Mouse (Mus musculus) activated CD4-positive, CD25-positive, alpha-beta regulatory T cell (primary cell): ENCODE measurements around the gene Gm21425. TPM values are rescaled to one million over a fixed set of nuclear protein-coding genes. Genes with fewer than 3 reads are reported as not detected.

Experiments
- polyA plus RNA-seq, 2 experiments: library from polyadenylated mRNA; unstranded; fragments of 100-300 nt; shearing (Covaris generic); gene quantifications; one replicate each; pipeline ENCODE4 v1.2.1; 2017

Gm21425 gene
- polyA plus RNA-seq = not detected

DNA sequence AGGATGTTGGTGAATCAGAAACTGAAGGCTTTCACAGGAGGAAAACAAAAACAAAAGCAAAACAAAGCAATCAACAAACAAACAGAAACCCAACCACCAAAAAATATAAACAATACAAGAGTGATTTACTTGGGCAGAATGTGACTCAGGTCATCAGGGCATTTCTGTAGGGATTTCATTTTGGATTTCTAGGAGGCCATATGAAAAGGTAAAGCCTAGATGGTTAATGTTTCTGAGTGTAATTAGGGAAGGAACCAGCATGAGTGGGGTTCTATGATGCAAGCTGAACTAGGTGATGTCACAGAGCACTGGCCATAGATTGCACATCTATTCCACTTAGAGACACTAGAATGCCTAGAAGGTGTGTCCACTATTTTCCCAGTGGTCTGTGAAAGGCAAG is at the start of gene Gm21425:
Gene Gm21425, plus strand, starts transcription at position 301 of the 400 bp plus-strand sequence.

DNA sequence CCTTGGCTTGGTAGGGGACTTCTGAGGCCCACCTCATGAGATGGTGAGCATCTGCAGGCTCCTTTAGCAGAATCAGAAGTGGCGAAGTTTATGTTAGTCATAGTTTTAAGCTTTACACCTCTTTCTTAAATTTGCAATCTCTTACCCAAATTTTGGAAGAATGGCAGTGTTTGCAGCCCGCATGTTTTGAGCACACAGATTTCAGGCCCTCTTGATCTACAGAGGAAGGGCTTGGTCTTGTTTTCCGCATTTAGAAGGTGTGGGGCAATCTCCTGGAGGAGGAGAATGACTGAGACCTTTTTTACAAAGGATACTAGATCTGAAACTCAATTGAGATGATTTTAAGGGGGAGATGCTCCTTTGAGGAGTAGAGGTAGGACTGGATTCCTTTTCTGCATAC is 28.4 kb upstream of the Gm21425 start, which contains the start of gene Gm21891:
Gene Gm21891, minus strand, starts transcription at position 101 of the 400 bp plus-strand sequence.

Other genes starting within 250 kb of the Gm21425 start
- under 1 TPM in 1 of 2 experiments, not detected in 1; 0.18 TPM for gene Gm20807, start 119.1 kb upstream of the Gm21425 start, polyA plus RNA-seq
- gene Gm21891, start 28.5 kb upstream of the Gm21425 start, polyA plus RNA-seq = not detected
- gene Gm21828, start 62.0 kb downstream of the Gm21425 start, polyA plus RNA-seq = not detected
- gene Gm21440, start 90.4 kb downstream of the Gm21425 start, polyA plus RNA-seq = not detected
- gene Gm21454, start 90.5 kb downstream of the Gm21425 start, polyA plus RNA-seq = not detected
- not detected for gene Gm21725, start 187.1 kb downstream of the Gm21425 start, polyA plus RNA-seq